Mouse (Mus musculus): ENCODE measurements at regions not wholly inside any gene's neighbourhood (a gene's known extent, or its start where the extent isn't known, plus 50 kb on each side); places are given as distances from the start of the nearest gene placed in this dataset.

GRCm38 (mm10) chr7:74870250-74870649 lies 315.7 kb upstream of the Slco3a1 start:
- Histone ChIP-seq H3K4me3 (replicated peaks; ENCODE audit: low read length) (no peak overlapping the region), H3K9me3 (ENCODE audit: low read length) (peaks cover 11% of the 10 kb centered on the region), H3K36me3 (ENCODE audit: insufficient read depth, low read length) (no peaks in the 10 kb centered on the region), H3K27me3 (ENCODE audit: insufficient read depth, low read length) (no peaks in the 10 kb centered on the region), H3K4me1 (replicated peaks; ENCODE audit: low read depth, low read length) (no peaks in the 10 kb centered on the region)
- TF ChIP-seq NANOG (IDR thresholded peaks at IDR 0.05; ENCODE audit: borderline replicate concordance, low read length) (no peak), POU5F1 (IDR thresholded peaks at IDR 0.05; ENCODE audit: borderline replicate concordance, low read length) (no peak), CTCF (conservative IDR thresholded peaks at IDR 0.05; ENCODE audit: low read length) (no peak)

- H3K4me3 ChIP-seq (replicated peaks; ENCODE audit: low read length) = no peak overlapping the region
- H3K36me3 ChIP-seq (ENCODE audit: insufficient read depth, low read length) = no peaks in the 10 kb centered on the region
- peaks cover 4% of the 10 kb centered on the region for H3K9me3 ChIP-seq (ENCODE audit: low read length)
- H3K27me3 ChIP-seq (ENCODE audit: insufficient read depth, low read length) = no peaks in the 10 kb centered on the region
- TF ChIP-seq CTCF (conservative IDR thresholded peaks at IDR 0.05; ENCODE audit: low read length) (no peak), POU5F1 (IDR thresholded peaks at IDR 0.05; ENCODE audit: borderline replicate concordance, low read length) (no peak), NANOG (IDR thresholded peaks at IDR 0.05; ENCODE audit: borderline replicate concordance, low read length) (no peak)
- no peaks in the 10 kb centered on the region for H3K4me1 ChIP-seq (replicated peaks; ENCODE audit: low read depth, low read length)
Observed at GRCm38 (mm10) chr7:74862727-74863126, 308.1 kb upstream of the Slco3a1 start.

- H3K36me3 ChIP-seq (ENCODE audit: insufficient read depth, low read length) = no peaks in the 10 kb centered on the region
- no peak overlapping the region for H3K4me3 ChIP-seq (replicated peaks; ENCODE audit: low read length)
- no peaks in the 10 kb centered on the region for H3K27me3 ChIP-seq (ENCODE audit: insufficient read depth, low read length)
- no peaks in the 10 kb centered on the region for H3K4me1 ChIP-seq (replicated peaks; ENCODE audit: low read depth, low read length)
- H3K9me3 ChIP-seq (ENCODE audit: low read length) = no peaks in the 10 kb centered on the region
- TF ChIP-seq POU5F1 (IDR thresholded peaks at IDR 0.05; ENCODE audit: borderline replicate concordance, low read length) = no peak
Observed at GRCm38 (mm10) chr7:74844306-74844929, 289.8 kb upstream of the Slco3a1 start.

GRCm38 (mm10) chr7:74823286-74823685 lies 268.7 kb upstream of the Slco3a1 start:
- Histone ChIP-seq H3K9me3 (ENCODE audit: low read length) (no peaks in the 10 kb centered on the region), H3K36me3 (ENCODE audit: insufficient read depth, low read length) (no peaks in the 10 kb centered on the region), H3K4me1 (replicated peaks; ENCODE audit: low read depth, low read length) (no peaks in the 10 kb centered on the region), H3K27me3 (ENCODE audit: insufficient read depth, low read length) (no peaks in the 10 kb centered on the region), H3K4me3 (replicated peaks; ENCODE audit: low read length) (no peak overlapping the region)
- no peak for TF ChIP-seq POU5F1 (IDR thresholded peaks at IDR 0.05; ENCODE audit: borderline replicate concordance, low read length)
- TF ChIP-seq NANOG (IDR thresholded peaks at IDR 0.05; ENCODE audit: borderline replicate concordance, low read length) = no peak
- TF ChIP-seq CTCF (conservative IDR thresholded peaks at IDR 0.05; ENCODE audit: low read length) = no peak

GRCm38 (mm10) chr7:74793241-74793640 lies 238.7 kb upstream of the Slco3a1 start:
- no peaks in the 10 kb centered on the region for H3K27me3 ChIP-seq (ENCODE audit: insufficient read depth, low read length)
- no peaks in the 10 kb centered on the region for H3K36me3 ChIP-seq (ENCODE audit: insufficient read depth, low read length)
- H3K9me3 ChIP-seq (ENCODE audit: low read length) = no peaks in the 10 kb centered on the region
- no peak overlapping the region for H3K4me3 ChIP-seq (replicated peaks; ENCODE audit: low read length)
- no peaks in the 10 kb centered on the region for H3K4me1 ChIP-seq (replicated peaks; ENCODE audit: low read depth, low read length)
- TF ChIP-seq POU5F1 (IDR thresholded peaks at IDR 0.05; ENCODE audit: borderline replicate concordance, low read length) (no peak), CTCF (conservative IDR thresholded peaks at IDR 0.05; ENCODE audit: low read length) (no peak), NANOG (IDR thresholded peaks at IDR 0.05; ENCODE audit: borderline replicate concordance, low read length) (no peak)

GRCm38 (mm10) chr7:74788696-74789095 lies 234.1 kb upstream of the Slco3a1 start:
- Histone ChIP-seq H3K4me1 (replicated peaks; ENCODE audit: low read depth, low read length) (no peaks in the 10 kb centered on the region), H3K36me3 (ENCODE audit: insufficient read depth, low read length) (no peaks in the 10 kb centered on the region), H3K4me3 (replicated peaks; ENCODE audit: low read length) (no peak overlapping the region), H3K9me3 (ENCODE audit: low read length) (no peaks in the 10 kb centered on the region), H3K27me3 (ENCODE audit: insufficient read depth, low read length) (no peaks in the 10 kb centered on the region)
- no peak for TF ChIP-seq CTCF (conservative IDR thresholded peaks at IDR 0.05; ENCODE audit: low read length)
- TF ChIP-seq NANOG (IDR thresholded peaks at IDR 0.05; ENCODE audit: borderline replicate concordance, low read length) = no peak
- TF ChIP-seq POU5F1 (IDR thresholded peaks at IDR 0.05; ENCODE audit: borderline replicate concordance, low read length) = no peak

- no peaks in the 10 kb centered on the region for H3K4me1 ChIP-seq (replicated peaks; ENCODE audit: low read depth, low read length)
- TF ChIP-seq NANOG (IDR thresholded peaks at IDR 0.05; ENCODE audit: borderline replicate concordance, low read length) (no peak), POU5F1 (IDR thresholded peaks at IDR 0.05; ENCODE audit: borderline replicate concordance, low read length) (no peak), CTCF (conservative IDR thresholded peaks at IDR 0.05; ENCODE audit: low read length) (no peak)
- no peaks in the 10 kb centered on the region for H3K9me3 ChIP-seq (ENCODE audit: low read length)
Observed at GRCm38 (mm10) chr7:74771435-74772406, 217.1 kb upstream of the Slco3a1 start.

GRCm38 (mm10) chr7:74766550-74766949 lies 212.0 kb upstream of the Slco3a1 start:
- H3K4me3 ChIP-seq (replicated peaks; ENCODE audit: low read length) = no peak overlapping the region
- no peaks in the 10 kb centered on the region for H3K4me1 ChIP-seq (replicated peaks; ENCODE audit: low read depth, low read length)
- no peaks in the 10 kb centered on the region for H3K36me3 ChIP-seq (ENCODE audit: insufficient read depth, low read length)
- H3K9me3 ChIP-seq (ENCODE audit: low read length) = no peaks in the 10 kb centered on the region
- H3K27me3 ChIP-seq (ENCODE audit: insufficient read depth, low read length) = no peaks in the 10 kb centered on the region
- TF ChIP-seq NANOG (IDR thresholded peaks at IDR 0.05; ENCODE audit: borderline replicate concordance, low read length) = no peak
- TF ChIP-seq POU5F1 (IDR thresholded peaks at IDR 0.05; ENCODE audit: borderline replicate concordance, low read length) = no peak
- no peak for TF ChIP-seq CTCF (conservative IDR thresholded peaks at IDR 0.05; ENCODE audit: low read length)

More at GRCm38 (mm10) chr7:74771435-74772406, 217.1 kb upstream of the Slco3a1 start:
- Histone ChIP-seq H3K36me3 (ENCODE audit: insufficient read depth, low read length) (no peaks in the 10 kb centered on the region), H3K27me3 (ENCODE audit: insufficient read depth, low read length) (no peaks in the 10 kb centered on the region), H3K4me3 (replicated peaks; ENCODE audit: low read length) (no peak overlapping the region)
